Mouse (Mus musculus): ENCODE measurements around the gene Ech1. TPM values are rescaled to one million over a fixed set of nuclear protein-coding genes. Genes with fewer than 3 reads are reported as not detected.

Gene Ech1
- 10 to 100 TPM; 68.4 to 69.6 TPM for total RNA-seq (2023)

DNA sequence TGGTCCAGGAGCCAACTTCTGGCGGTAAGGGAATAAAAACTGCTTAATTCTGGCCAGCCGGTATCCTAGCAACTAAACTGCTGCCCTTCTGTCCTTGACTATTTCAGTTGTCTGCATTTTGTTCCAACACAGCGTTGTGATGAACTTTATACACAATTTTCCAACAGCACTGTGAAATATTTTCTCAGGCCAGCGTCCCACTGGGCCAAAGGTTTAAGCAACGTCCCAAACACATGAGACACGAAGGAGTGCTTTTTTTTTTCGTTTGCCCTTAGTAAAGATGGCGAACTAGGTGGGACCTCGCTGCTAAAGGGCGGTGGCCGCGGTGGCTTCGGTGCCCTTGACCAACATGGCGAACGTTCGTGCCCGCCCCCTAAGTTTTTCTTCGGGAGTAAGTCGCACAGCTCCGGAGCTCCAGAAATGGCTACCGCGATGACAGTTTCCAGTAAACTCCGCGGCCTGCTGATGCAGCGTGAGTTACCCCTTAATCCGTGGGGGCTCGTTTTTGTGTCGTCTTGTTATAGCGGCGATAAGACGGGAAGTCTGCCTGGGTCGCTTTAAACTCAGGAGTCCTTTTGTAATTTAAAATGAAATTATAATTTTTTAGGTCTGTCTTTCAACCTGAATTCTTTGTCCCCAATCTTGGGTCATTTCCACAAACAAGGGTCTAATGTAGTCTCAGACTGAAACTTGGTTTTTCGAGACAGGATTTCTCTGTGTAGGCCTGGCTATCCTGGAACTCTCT, at the start of gene Ech1:
TSS of gene Ech1 (plus strand) at position 277 of the 745 bp plus-strand sequence.

GRCm38 (mm10) chr7:28788307-28789195, 36.5 kb upstream of the Ech1 start, which contains the start of gene Rinl:
Rinl (plus strand) TSS chr7:28788969.

GRCm38 (mm10) chr7:28808221-28808941, 16.6 kb upstream of the Ech1 start, which contains the start of gene Hnrnpl:
Hnrnpl (plus strand) TSS chr7:28808541.

GRCm38 (mm10) chr7:28833723-28834347, 8.8 kb downstream of the Ech1 start, which contains the start of gene Lgals4:
Lgals4 (plus strand) TSS chr7:28833854.

GRCm38 (mm10) chr7:28863540-28863939, 38.5 kb downstream of the Ech1 start, which contains the start of gene Lgals7:
Lgals7 (plus strand) TSS chr7:28863853.

GRCm38 (mm10) chr7:28881199-28881598, 56.2 kb downstream of the Ech1 start, which contains the start of gene Capn12:
Capn12 (plus strand) TSS chr7:28881422.

Other genes starting within 250 kb of the Ech1 start
- gene Samd4b, start 227.1 kb upstream of the Ech1 start, total RNA-seq (2023) = 10 to 100 TPM; 59.5 to 62.7 TPM
- 10 to 100 TPM; 30.1 to 35.2 TPM for gene Pak4, start 227.0 kb upstream of the Ech1 start, total RNA-seq (2023)
- gene Acp7, start 193.9 kb upstream of the Ech1 start, total RNA-seq (2023) = not detected
- not detected for gene Fbxo27, start 132.4 kb upstream of the Ech1 start, total RNA-seq (2023)
- under 1 TPM; 0.94 to 1.00 TPM for gene Fbxo17, start 108.4 kb upstream of the Ech1 start, total RNA-seq (2023)
- 10 to 100 TPM; 19.5 to 25.1 TPM for gene Mrps12, start 83.4 kb upstream of the Ech1 start, total RNA-seq (2023)
- gene Sars2, start 83.2 kb upstream of the Ech1 start, total RNA-seq (2023) = 10 to 100 TPM in 1 of 2 experiments, 1 to 10 TPM in 1; 8.9 to 12.5 TPM
- not detected for gene Ccer2, start 69.0 kb upstream of the Ech1 start, total RNA-seq (2023)
- 100 to 1,000 TPM in 1 of 2 experiments, 10 to 100 TPM in 1; 95.2 to 113 TPM for gene Sirt2, start 58.5 kb upstream of the Ech1 start, total RNA-seq (2023)
- gene Nfkbib, start 57.7 kb upstream of the Ech1 start, total RNA-seq (2023) = 100 to 1,000 TPM; 127 to 137 TPM
- gene Rinl, start 36.2 kb upstream of the Ech1 start, total RNA-seq (2023) = 10 to 100 TPM; 16.0 to 20.8 TPM
- gene Hnrnpl, start 16.7 kb upstream of the Ech1 start, total RNA-seq (2023) = 100 to 1,000 TPM; 416 to 451 TPM
- gene Lgals4, start 8.6 kb downstream of the Ech1 start, total RNA-seq (2023) = 1 to 10 TPM; 3.2 to 3.9 TPM
- gene Lgals7, start 38.6 kb downstream of the Ech1 start, total RNA-seq (2023) = 1 to 10 TPM in 1 of 2 experiments, not detected in 1; 1.2 TPM
- not detected for gene Capn12, start 56.2 kb downstream of the Ech1 start, total RNA-seq (2023)
- 100 to 1,000 TPM; 108 to 133 TPM for gene Actn4, start 137.1 kb downstream of the Ech1 start, total RNA-seq (2023)
- gene Eif3k, start 156.6 kb downstream of the Ech1 start, total RNA-seq (2023) = 100 to 1,000 TPM; 279 to 296 TPM
- gene Map4k1, start 156.8 kb downstream of the Ech1 start, total RNA-seq (2023) = 10 to 100 TPM; 78.6 to 81.8 TPM

All from monocyte, adult 59 days (primary cell).